Mouse (Mus musculus): ENCODE data around the gene Fam71f2. TPM values are rescaled to one million over a fixed set of nuclear protein-coding genes. Genes with fewer than 3 reads are reported as not detected.

Fam71f2 gene
- total and polyA plus RNA-seq, 3 experiments, result 0.84 TPM; not detected in 2

- H3K9ac ChIP-seq (ENCODE audit: control insufficient read depth, low read depth, low read length, poor library complexity, severe bottlenecking), result no peak overlapping the region
- no peak overlapping the region for H3K27ac ChIP-seq (ENCODE audit: control insufficient read depth, low read depth, low read length)
- H3K79me2 ChIP-seq (ENCODE audit: control insufficient read depth, insufficient read depth, low read length, poor library complexity), result no peaks in the 10 kb centered on the region
- H3K9me3 ChIP-seq (replicated peaks; ENCODE audit: insufficient read depth, low read length), result no peaks in the 10 kb centered on the region
- no peak overlapping the region for H3K4me3 ChIP-seq (ENCODE audit: control insufficient read depth in 1 of 2, insufficient read depth in 1 of 2, low read depth in 2 of 2, low read length in 2 of 2)
- H3K36me3 ChIP-seq (ENCODE audit: control insufficient read depth in 1 of 2, insufficient read depth in 2 of 2, low read length in 2 of 2), result peaks cover 0 to 4% of the 10 kb centered on the region in 2 experiments; a peak in 2 of 4 replicates
- peaks cover 4 to 12% of the 10 kb centered on the region in 2 experiments; a peak in 3 of 4 replicates for H3K4me1 ChIP-seq (ENCODE audit: control insufficient read depth in 1 of 2, insufficient read depth in 2 of 2, low read length in 2 of 2)
- no peak for DNase-seq (ENCODE audit: low read depth, low spot score)
- H3K27me3 ChIP-seq (ENCODE audit: control insufficient read depth in 1 of 2, insufficient read depth in 2 of 2, low read length in 2 of 2), result no peaks in the 10 kb centered on the region
- no peak for TF ChIP-seq MAX (IDR thresholded peaks at IDR 0.05; ENCODE audit: low read length)
Measured at GRCm38 (mm10) chr6:29233710-29234109, 45.7 kb upstream of the Fam71f2 start.

GRCm38 (mm10) chr6:29234272-29234671, 45.1 kb upstream of the Fam71f2 start:
- Histone ChIP-seq H3K4me3 (ENCODE audit: control insufficient read depth in 1 of 2, insufficient read depth in 1 of 2, low read depth in 2 of 2, low read length in 2 of 2) (no peak overlapping the region), H3K4me1 (ENCODE audit: control insufficient read depth in 1 of 2, insufficient read depth in 2 of 2, low read length in 2 of 2) (peaks cover 0 to 6% of the 10 kb centered on the region in 2 experiments; a peak in 1 of 4 replicates), H3K27ac (ENCODE audit: control insufficient read depth, low read depth, low read length) (no peak overlapping the region), H3K36me3 (ENCODE audit: control insufficient read depth in 1 of 2, insufficient read depth in 2 of 2, low read length in 2 of 2) (peaks cover 0 to 3% of the 10 kb centered on the region in 2 experiments; a peak in 1 of 4 replicates), H3K9me3 (replicated peaks; ENCODE audit: insufficient read depth, low read length) (no peaks in the 10 kb centered on the region), H3K79me2 (ENCODE audit: control insufficient read depth, insufficient read depth, low read length, poor library complexity) (no peaks in the 10 kb centered on the region), H3K27me3 (ENCODE audit: control insufficient read depth in 1 of 2, insufficient read depth in 2 of 2, low read length in 2 of 2) (no peaks in the 10 kb centered on the region), H3K9ac (ENCODE audit: control insufficient read depth, low read depth, low read length, poor library complexity, severe bottlenecking) (no peak overlapping the region)
- TF ChIP-seq POLR2A (IDR thresholded peaks at IDR 0.05; ENCODE audit: control insufficient read depth in 1 of 2, insufficient read depth in 1 of 2, low read depth in 1 of 2, low read length in 2 of 2, poor library complexity in 1 of 2), result no peak
- no peak for TF ChIP-seq NELFE (IDR thresholded peaks at IDR 0.05; ENCODE audit: low read depth, low read length)
- no peak for TF ChIP-seq ZC3H11A (IDR thresholded peaks at IDR 0.05; ENCODE audit: low read depth, low read length)
- TF ChIP-seq GATA1 (IDR thresholded peaks at IDR 0.05; ENCODE audit: low read depth, low read length), result no peak
- no peak for TF ChIP-seq EP300 (IDR thresholded peaks at IDR 0.05; ENCODE audit: low read depth in 1 of 2, low read length in 2 of 2)
- peak; percentile 55 for TF ChIP-seq SMC3 (IDR thresholded peaks at IDR 0.05; ENCODE audit: low read depth, low read length)
- peak; percentile 64; the same call in 1 of the 2 replicates for TF ChIP-seq USF1 (IDR thresholded peaks at IDR 0.05; ENCODE audit: low read depth, low read length)
- TF ChIP-seq RAD21 (IDR thresholded peaks at IDR 0.05; ENCODE audit: low read depth, low read length), result peak; percentile 21
- no peak for TF ChIP-seq TBP (IDR thresholded peaks at IDR 0.05; ENCODE audit: low read depth, low read length)
- no peak for TF ChIP-seq MYC (IDR thresholded peaks at IDR 0.05; ENCODE audit: low read depth, low read length)
- TF ChIP-seq ETS1 (IDR thresholded peaks at IDR 0.05; ENCODE audit: low read depth, low read length), result no peak
- TF ChIP-seq KAT2A (conservative IDR thresholded peaks at IDR 0.05; ENCODE audit: low read depth, low read length), result no peak
- peak; percentile 58 to 65 (median 62) for TF ChIP-seq CTCF (IDR thresholded peaks at IDR 0.05 in 2 of 3, conservative IDR thresholded peaks at IDR 0.05 in 1 of 3; ENCODE audit: control insufficient read depth in 1 of 3, insufficient read depth in 1 of 3, low read depth in 2 of 3, low read length in 3 of 3, poor library complexity in 1 of 3, severe bottlenecking in 1 of 3)
- no peak for TF ChIP-seq MXI1 (IDR thresholded peaks at IDR 0.05; ENCODE audit: low read depth, low read length)
- TF ChIP-seq MYB (IDR thresholded peaks at IDR 0.05; ENCODE audit: low read depth, low read length), result no peak
- no peak for TF ChIP-seq TAL1 (IDR thresholded peaks at IDR 0.05; ENCODE audit: low read length)
- TF ChIP-seq CHD1 (IDR thresholded peaks at IDR 0.05; ENCODE audit: low read depth, low read length), result no peak
- TF ChIP-seq ZKSCAN1 (IDR thresholded peaks at IDR 0.05; ENCODE audit: low read depth, low read length), result no peak
- TF ChIP-seq POLR2AphosphoS5 (IDR thresholded peaks at IDR 0.05; ENCODE audit: borderline replicate concordance, low read depth, low read length), result no peak
- TF ChIP-seq ZMIZ1 (IDR thresholded peaks at IDR 0.05; ENCODE audit: low read depth, low read length), result no peak
- no peak for TF ChIP-seq ZNF384 (IDR thresholded peaks at IDR 0.05; ENCODE audit: low read depth, low read length)
- no peak for TF ChIP-seq CHD2 (IDR thresholded peaks at IDR 0.05; ENCODE audit: low read length)
- no peak for TF ChIP-seq RCOR1 (IDR thresholded peaks at IDR 0.05; ENCODE audit: low read depth, low read length)
- peak; percentile 50 for DNase-seq (ENCODE audit: low read depth, low spot score)
